Mouse (Mus musculus) thymus, adult 18-20 months (tissue): ENCODE measurements around the gene Rbm18.
"Not testable (repeated sequence)": the region's sequence is repeated elsewhere in the genome, so short reads cannot be mapped to it uniquely, and the experiment has no call there.

Experiments
- DNase-seq, 2 experiments: peaks; one replicate each; pipeline ENCODE4 v3.0.0; 2022; ENCODE audit warnings: mixed read lengths in 2 of 2

The Rbm18 gene

DNA sequence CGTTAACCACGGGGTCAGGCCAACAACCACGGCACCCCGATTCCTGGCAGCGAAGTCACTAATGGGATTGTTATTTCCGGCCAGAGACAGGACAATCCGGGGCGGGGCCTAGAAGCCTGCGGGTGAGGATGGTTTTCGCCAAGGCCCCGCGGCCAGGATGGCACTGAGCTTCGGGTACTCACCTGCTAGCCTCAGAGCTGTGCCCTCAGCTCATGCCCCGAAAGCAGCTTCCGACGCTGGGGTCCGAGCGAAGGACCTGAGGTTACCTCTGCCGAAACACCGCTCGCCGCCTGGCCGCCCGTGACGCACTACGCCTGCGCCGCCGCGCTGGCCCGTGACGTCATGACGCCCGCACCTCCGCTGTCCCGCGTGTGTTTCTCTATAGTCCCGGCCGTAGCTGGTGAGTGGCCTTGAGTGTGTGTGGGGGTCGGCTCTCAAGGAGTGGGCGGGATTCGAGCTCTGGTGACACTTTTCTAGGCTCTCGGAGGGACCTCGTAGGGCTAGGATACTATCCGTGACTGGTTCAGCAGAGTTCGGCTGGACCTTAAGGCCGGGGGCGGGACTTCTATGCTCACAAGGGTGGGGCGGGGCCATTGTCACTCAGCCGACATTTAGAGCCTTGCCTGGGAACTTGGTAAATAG, at the start of gene Rbm18, which contains the start of gene Mrrf:
Gene Rbm18 (minus strand): TSS at position 474 of the 642 bp plus-strand sequence.
Gene Mrrf (plus strand): TSS at position 90 of the 642 bp plus-strand sequence.
- DNase-seq, result peak; percentile 75 to 77

DNA sequence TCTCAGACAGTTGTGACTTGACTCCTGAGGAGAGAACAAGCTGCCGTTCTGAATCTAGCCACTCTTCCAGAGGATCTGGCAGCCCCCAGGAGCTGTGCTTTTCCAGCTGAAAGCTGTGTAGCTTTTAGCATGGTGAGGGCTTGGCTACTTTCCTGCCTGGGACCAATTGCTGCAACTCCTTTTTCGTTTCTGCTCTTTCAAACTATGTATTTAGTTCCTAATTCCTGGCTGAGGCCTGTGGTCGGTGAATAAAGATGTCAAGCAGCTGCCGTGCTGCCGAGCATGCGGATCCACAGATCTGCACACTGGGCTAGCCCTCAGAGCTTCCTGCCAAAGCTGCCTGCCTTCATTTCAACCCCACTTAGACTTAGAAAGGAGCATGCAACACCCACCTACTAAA, 48.3 kb upstream of the Rbm18 start:
- no peak for DNase-seq

DNA sequence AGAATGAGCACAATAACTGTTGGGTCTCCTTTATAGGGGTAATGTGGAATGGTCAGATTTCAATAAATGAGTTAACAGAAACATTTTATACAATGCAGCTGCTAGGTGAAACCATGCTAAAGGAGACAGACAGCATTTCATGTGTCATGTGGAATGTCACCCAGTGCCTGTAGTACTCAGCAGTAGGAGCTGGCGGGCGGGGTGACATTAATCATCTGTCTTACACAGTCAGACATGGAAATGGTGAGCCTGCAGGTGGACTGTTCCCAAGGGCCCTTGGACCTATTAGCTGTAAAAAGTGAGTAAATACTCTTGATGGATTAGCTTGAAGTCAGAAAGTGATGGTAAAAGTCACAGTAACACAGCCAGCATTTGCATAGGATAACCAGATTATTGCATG, 47.6 kb upstream of the Rbm18 start:
- no peak for DNase-seq

DNA sequence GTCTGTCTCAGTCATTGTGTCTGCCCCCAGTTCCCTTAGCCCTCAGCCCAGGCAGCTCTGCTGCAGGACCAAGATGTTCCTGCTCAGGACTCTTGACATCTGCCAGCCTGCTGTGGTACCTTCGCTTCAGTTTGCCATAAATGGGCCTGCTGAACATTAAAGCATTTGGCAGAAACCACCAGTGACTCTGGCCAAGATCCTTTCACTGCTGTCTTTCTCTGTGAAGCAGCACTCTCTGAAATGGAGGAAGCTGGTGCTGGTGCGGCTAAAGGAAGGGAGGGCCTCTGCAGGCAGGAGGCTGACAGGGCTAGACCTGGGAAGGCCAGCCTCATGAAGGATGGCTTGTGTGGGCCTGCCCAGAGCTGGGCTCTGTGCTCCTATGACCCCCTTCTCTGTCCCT, 46.7 kb upstream of the Rbm18 start:
- no peak for DNase-seq

DNA sequence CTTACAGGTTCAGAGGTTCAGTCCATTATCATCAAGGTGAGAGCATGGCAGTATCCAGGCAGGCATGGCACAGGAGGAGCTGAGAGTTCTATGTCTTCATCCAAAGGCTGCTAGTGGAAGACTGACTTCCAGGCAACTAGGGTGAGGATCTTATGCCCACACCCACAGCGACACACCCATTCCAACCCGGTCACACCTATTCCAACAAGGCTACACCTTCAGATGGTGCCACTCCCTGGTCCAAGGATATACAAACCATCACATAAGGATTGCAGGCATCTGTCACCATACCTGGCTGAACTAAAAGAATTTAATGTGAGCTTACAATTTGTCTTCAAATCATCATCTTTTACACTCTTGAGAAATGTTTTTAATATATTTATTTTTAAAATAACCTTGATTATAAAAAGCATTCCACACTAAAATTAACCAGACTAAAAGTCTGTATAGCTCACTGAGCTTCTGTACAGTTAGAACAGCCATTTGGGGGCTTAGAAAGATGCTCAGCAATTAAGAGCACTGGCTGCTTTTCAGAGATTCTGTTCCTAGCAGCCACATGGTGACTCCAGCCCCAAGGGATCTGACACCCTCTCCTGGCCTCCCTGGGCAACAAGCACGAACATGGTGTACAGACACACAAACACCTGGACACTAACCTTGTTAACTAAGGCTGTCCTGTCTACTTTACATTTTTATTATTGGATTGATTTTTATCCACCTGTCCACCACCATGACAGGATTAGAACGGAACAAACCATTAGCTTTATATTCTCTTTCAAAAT, 45.2 kb upstream of the Rbm18 start:
- not testable (repeated sequence) for DNase-seq

DNA sequence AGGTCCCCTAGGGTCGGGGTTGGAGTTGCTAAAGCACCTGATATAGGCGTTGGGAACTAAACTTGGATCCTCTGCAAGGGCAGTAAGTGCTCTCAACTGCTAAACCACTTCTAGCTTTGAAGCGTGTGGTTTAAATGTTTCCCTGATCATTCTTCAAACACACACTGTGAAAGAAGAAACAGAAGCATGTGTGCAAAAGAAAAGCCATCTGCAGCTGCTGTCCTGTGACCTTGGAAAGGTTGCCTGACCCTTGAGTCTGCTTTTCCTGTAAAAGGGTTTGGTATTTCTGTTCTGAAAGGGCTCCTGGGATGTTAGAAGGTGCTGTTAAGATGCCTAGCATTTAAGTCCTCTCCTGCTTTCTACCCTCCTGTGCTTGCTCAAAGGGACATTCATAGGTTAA, 42.9 kb upstream of the Rbm18 start:
- DNase-seq, result no peak

DNA sequence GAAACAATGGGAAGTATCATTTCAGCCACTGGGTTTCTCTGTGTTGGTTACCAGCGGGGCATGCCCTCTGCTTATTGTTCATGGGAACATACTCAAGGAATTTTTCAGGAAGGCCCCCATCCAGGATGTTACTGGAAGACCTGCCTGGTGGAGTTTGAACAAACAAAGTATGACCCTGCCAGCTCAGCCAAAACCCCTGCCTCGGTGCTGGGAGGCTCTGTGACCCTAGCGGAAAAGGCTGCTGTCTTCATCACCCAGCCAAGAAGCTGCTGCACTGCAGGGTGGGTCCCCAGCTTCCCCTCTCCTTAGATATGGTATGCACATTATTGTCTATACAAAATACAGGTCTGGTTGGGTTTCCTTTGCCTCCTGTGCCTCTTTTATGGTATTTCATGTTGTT, 36.0 kb upstream of the Rbm18 start:
- no peak for DNase-seq

DNA sequence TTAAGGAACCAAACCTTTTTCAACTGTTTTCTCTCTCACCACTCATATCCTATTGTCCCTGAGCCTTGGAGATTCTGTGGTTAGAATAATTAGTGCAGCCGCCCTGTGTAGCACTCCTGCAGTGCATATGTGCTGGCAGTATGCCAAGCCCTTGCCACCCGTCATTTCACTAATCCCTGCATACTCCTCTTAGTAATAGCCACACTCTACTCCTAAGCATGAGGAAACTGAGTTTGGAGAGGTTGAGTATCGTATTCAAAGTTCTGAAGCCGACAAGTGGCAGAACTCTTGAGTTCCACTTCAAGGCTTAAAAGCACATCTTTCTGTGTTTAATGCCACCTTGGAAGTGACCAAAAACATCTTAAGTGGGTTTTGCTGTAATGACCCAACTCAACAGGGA, 35.6 kb upstream of the Rbm18 start:
- no peak for DNase-seq

DNA sequence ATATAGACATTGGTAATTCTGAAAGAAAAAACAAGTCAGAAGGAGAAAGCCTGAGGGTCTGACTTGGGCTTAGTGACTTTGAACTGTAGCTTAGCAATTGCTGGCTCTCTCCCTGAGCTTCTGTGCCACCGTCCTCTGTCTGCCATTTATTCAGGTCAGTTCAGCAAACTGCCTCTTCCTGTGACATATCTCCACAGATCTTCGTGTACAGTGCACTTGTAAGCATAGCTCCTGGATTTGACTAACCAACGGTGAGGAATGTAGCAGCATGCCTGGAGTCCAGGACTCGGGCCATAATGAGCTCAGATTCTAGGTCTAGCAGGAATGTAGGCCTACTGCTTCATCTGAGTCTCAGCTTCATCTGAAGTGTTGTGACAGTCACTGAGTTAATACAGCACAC, 32.6 kb upstream of the Rbm18 start:
- DNase-seq, result no peak

DNA sequence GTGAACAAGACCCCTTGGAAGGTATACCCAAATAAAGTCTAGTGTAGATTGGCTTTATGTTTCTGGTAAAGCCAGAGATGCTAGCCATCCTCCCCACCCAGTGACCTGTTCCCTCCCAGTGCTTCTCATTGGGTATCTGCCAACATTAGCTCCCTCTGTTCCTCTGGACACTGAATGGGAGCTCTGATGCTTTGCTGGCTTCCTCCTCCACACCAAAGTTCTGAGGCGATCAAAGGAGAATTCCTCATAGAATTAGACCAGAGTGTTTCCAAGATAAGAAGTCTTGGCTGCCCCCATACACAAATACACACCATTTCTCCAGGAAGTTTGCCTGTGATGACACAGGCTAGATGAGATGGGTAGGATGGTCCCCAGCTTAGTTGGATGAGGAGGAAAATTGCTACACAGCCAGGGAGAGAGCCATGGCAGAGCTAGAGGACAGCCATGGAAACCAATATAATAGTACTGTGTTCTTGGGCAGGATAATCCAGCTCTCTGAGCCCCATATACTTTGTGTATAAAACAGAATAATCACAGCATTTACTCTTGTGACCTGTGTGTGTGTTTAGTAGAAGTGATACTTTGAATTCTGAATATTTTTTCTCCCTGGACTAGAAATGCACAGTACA, 31.5 kb upstream of the Rbm18 start:
- DNase-seq, result no peak

DNA sequence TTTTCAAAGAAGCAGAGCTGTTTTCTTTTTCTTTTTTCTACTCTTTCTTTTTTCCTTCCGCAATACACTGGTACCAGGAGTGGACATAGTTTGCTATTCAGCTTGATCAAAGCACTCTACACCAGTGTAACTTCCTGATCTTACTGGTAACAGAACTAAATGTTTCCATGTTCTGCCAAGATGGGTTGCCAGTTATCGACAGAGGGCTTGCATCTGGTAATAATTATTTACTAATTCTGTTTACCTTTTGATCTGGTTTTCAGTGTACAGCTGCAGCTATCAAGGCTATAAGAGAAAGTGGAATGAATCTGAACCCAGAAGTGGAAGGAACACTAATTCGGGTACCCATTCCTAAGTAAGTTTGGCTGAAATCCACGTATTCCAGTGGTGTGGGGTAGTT, 22.8 kb upstream of the Rbm18 start:
- no peak for DNase-seq

DNA sequence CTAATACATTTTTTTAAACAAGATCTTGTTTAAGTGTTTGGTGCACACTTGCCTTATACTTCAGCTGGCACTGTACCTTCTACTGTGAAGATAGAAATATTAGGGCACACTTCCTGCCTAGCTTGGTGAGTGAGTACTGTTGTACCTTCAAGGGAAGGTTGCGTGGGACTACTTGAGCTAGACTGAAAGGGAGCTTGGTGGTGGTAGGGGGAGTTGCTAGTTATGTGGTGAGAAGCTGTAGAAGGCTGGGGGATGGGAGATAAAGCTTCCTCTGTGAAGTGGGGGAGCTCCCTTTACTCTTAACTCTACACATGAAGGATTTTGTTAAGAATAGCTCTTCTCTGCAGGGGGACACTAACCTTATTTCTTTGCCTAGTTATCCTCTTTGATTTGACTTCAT, 20.9 kb upstream of the Rbm18 start:
- no peak for DNase-seq

DNA sequence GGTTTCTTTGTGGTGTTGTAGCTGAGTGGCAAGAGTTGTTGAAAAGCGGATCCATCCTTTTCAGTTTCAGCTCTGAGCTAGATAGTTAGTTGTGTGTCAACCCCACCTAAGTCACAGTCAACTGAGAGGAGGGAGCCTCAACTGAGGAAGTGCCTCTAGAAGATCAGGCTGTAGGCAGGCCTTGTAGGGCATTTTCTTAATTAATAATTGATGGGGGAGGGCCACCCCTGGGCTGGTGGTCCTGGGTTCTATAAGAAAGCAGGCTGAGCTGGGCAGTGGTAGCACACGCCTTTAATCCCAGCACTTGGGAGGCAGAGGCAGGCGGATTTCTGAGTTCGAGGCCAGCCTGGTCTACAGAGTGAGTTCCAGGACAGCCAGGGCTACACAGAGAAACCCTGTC, 15.8 kb upstream of the Rbm18 start:
- not testable (repeated sequence) for DNase-seq

DNA sequence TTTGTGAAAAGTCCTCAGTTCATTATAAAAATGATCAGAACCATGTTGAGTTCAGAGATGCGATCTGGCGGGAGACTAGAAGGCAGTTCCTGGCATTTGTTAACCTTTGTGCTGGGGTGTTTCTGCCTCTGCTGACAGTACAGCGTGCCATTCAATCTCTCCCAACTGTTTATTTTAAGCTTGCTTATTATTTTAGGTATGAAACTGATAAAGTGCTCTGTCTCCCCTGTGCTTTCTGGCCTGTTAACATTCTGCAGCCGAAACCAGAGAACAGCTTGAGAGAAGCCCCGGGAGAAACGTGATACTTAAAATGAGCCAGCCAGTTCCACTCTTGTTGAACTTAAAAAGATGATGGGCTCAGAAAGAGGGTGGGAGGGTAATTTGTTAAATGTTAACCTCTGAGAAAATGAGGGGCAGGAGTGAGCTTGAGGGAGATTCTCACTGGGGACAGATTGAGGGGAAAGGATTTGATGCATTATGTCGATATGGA, 12.3 kb upstream of the Rbm18 start:
- DNase-seq, result no peak

DNA sequence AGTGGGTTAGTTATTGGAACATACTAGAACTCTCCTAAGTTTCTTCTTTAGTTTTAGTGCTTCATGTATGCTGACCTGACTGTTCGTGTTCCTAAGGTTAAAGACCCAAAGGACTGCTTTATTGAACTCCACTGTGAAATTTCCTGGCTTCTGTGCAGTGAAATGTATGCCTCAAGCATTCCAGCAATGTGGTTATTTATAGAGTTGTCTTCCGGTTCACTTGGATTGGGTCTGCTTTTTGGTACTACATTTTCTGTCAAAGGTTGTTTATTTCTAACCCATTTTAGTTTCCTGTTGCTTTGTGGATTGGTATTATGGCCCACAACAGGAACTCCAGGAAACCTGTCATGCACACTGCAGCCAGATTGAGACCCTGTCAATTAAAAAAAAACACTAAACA, 2.5 kb upstream of the Rbm18 start:
- DNase-seq, result no peak

DNA sequence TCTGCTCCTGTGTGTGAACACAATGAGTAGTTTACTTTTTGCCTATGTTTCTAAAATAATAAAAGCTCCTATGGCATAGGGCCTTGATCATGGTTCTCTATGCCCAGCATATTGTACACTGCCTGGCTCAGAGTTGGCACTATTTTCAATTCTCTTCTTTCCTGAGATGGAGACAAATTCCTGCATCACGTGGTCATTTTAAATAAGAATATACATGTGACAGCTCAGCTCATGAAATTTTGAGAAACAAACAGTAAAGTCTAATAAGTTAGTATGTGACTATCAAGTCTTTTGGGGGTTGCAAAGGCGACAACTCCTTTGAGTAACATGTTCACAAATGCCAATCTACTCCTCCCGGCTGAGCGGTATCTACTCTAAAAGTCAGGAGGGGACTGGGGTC, 686 bp downstream of the Rbm18 start:
- no peak for DNase-seq

DNA sequence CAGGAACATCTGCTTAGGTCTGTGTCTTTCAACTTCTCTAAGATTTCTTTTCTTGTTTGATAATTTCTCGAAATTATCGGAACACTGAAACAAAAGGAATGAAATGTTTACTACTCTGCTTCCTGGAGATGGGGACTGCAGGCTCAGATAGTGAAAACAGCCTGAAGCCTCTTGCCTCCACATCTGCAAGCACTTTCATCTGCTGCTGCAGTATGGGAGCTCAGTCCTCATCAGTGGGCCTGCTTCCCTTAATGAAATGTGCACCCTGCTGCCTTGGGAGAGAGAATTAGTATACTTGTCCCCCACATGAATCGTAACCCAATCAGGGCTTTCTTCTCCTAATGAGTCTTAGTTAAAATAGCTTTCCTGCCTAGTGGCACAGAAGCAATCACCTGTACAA, 7.5 kb downstream of the Rbm18 start:
- no peak for DNase-seq

DNA sequence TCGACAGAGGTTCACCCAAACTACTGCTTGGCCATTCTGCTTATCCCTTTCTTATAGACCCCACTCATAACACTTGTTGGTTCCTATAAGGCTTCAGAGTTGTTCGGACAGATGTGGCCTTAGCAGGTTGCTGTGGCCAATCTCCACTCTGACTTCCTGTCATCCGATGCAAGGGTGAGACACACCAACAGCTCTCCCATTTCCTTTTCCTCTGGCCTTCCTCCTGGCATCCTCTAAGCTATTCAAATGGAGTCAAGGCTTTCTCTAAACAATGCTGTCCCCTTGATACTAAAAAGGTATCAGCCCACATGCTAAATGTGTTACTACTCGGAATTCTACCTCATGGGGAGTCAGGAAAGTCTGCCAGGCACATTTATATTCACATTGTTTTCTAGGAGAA, 8.6 kb downstream of the Rbm18 start:
- no peak for DNase-seq

DNA sequence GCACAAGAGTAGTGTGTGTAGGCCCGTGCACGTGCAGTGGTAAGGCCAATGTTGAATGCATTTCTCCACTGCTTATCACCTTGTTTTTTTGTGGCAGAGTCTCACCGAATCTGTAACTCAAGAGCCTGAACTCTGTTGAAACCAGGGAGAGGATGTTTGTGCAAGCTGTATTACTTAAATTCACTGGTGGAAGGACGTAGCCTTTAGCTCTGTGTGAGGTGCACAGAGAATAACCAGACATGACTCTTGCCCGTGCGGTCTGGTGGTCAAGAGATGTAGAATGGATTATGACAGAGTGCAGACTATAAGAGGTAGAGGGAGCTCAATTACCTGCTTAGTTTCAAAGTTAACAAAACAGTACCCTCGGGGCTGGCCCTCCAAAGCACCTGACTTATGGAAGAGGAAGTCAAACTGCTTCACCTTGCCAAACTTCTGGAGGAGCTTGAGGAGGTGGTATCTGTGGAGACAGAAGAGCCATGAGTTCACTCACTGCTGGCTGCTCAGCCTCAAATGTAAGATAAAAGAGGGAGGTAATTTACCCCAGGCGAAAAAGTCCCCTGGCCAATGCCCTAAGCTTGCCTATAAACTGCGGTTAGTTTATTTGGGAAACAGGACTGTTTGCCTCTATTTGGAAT, 9.7 kb downstream of the Rbm18 start:
- DNase-seq, result no peak

DNA sequence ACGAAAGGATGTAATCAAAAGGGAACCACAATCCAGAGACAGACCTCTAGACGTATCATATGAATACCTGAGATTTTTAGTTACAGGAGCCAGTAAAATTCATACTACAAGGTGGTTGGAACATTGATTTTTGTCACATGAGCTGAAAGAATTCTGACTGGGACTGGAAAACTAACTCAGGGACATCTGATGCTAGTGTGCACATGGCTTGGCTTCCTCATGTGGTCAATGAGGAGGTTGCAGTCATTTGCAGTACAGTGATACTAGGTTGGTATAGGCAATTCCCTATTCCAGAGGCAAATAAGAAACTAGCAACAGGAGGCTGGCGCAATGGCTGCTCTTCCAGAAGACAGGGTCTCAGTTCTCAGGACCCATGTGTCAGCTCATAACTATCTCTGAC, 23.9 kb downstream of the Rbm18 start:
- no peak for DNase-seq

DNA sequence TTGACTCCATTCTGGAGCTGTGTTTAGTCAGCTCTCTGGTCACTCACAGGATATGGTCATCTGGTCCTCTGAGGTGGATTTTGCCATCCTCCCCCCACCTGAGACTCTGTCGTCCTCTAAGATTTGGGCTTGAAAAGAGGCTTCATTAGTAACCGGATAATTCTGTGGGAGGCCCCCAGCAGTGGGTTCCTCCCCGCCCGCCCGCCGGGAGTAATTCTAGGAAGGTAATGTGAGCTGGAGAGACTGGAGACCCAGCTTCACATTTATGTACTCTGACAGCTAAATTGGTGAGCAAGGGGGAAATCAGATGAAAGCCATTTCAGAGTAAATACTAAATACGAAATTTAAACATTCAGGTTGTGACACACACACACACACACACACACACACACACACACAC, 28.0 kb downstream of the Rbm18 start:
- DNase-seq, result no peak

DNA sequence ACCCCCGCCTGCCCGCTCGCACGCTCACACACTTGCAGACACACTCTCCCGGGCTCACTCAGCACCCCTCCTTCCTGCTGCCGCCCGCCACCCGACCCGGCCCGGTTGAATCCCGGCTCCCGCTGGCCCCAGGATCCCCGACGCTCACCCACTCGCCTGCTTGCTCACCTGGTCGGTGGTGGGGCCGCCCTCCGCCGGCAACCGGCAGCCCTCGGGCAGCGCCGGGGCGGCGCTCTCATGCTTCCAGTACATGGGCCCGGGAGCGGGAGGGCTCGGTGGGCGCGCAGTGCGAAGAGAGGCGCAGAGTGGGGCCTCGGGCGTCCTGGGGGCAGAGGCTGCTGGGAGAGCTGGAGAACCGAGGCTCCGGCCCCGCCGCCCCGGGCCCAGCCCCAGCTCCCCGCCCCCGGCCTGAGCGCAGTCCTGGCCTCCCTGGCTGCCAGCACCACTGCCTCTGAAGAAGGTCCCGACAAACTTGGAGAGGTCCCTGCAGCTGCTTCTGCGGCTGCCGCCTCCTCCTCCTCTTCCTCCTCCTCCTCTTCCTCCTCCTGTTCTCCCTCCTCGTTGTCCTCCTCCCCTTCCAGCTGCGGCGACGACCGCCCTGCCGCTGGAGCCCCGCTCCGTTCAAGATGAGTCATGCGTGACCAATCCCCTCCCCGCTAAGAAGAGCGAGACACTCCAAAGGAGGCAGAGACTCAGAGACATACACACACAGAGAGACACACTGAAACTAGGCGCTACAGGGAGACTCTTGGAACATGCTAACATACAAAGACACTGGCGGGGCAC, 31.4 kb downstream of the Rbm18 start, which contains the start of gene Lhx6:
Gene Lhx6 (minus strand): TSS at position 453 of the 786 bp plus-strand sequence.
- no peak for DNase-seq
